Mouse (Mus musculus): ENCODE measurements at regions not wholly inside any gene's neighbourhood (a gene's known extent, or its start where the extent isn't known, plus 50 kb on each side); places are given as distances from the start of the nearest gene placed in this dataset.

GRCm38 (mm10) chr4:62755237-62755900 lies 195.7 kb downstream of the Rgs3 start:
- in situ Hi-C loops (cut with MboI; ENCODE audit: low pct_unique_long_range_greater_than_20kb in 1 of 2, low sequenced_read_pairs in 2 of 2, unreplicated experiment in 1 of 2) = loop anchor here in 1 of 2 experiments (5.0 kb wide), 1 partner anchor 58 kb away; no protein-coding TSS in a partner anchor

DNA sequence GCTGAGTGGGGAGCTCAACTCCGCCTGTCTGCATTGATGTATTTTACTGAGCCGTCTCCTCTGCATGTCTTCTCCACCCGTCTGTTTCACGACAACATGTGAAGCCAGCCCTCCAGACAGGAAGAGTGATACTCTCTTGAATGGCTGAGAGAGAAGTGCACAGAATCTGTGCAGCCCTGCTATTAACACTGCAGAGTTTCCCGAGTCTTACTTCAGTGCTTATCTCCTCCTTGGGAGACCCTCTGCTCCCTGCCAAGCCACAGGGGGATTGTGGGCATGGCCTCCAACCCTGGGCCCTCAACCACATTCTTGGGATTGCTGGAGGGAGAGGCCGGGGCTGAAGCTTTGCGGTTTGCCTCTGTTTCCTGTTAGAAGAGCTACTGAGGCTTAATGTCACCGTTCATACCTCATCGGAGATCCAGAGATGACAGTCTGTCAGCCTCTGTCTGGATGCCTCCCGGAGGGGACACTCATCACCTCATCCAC lies 197.1 kb downstream of the Rgs3 start:
- in situ Hi-C loops (cut with MboI; ENCODE audit: low pct_unique_long_range_greater_than_20kb in 1 of 2, low sequenced_read_pairs in 2 of 2, unreplicated experiment in 1 of 2) = loop anchor here in 1 of 2 experiments (5.0 kb wide), 1 partner anchor 59 kb away; no protein-coding TSS in a partner anchor

- in situ Hi-C loops (cut with MboI; ENCODE audit: low pct_unique_long_range_greater_than_20kb in 1 of 2, low sequenced_read_pairs in 2 of 2, unreplicated experiment in 1 of 2) = loop anchor here in 1 of 2 experiments (10.0 kb wide), 1 partner anchor 206 kb away; the partner anchor contains the start of gene Rgs3
These were observed 201.3 kb downstream of the Rgs3 start for GRCm38 (mm10) chr4:62760748-62761604.

- in situ Hi-C loops (cut with MboI; ENCODE audit: low pct_unique_long_range_greater_than_20kb in 1 of 2, low sequenced_read_pairs in 2 of 2, unreplicated experiment in 1 of 2) = loop anchor here in 1 of 2 experiments (10.0 kb wide), 1 partner anchor 207 kb away; the partner anchor contains the start of gene Rgs3
These were observed 202.0 kb downstream of the Rgs3 start for GRCm38 (mm10) chr4:62761672-62762071.

DNA sequence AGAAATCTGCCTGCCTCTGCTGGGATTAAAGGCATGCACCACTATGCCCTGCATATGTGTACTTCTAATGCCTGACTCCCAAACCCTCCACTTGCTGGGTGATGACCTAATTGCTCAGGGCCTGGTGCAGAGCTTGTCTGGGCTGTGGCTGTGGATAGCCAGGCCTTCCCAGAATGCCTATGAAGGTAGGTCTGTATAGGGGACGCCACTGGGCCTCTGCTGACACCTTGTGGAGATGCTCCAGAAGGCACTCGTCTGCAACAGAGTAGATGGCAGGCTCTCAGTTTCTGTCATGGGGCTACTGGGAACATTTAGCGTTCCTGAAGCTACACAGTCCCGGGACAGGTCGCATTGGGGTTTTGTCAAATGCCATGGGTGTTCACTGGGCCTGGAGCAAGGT lies 201.4 kb upstream of the Zfp618 start:
- in situ Hi-C loops (cut with MboI; ENCODE audit: low pct_unique_long_range_greater_than_20kb in 1 of 2, low sequenced_read_pairs in 2 of 2, unreplicated experiment in 1 of 2) = loop anchor here in 1 of 2 experiments (10.0 kb wide), 1 partner anchor 209 kb away; the partner anchor contains the start of gene Rgs3

DNA sequence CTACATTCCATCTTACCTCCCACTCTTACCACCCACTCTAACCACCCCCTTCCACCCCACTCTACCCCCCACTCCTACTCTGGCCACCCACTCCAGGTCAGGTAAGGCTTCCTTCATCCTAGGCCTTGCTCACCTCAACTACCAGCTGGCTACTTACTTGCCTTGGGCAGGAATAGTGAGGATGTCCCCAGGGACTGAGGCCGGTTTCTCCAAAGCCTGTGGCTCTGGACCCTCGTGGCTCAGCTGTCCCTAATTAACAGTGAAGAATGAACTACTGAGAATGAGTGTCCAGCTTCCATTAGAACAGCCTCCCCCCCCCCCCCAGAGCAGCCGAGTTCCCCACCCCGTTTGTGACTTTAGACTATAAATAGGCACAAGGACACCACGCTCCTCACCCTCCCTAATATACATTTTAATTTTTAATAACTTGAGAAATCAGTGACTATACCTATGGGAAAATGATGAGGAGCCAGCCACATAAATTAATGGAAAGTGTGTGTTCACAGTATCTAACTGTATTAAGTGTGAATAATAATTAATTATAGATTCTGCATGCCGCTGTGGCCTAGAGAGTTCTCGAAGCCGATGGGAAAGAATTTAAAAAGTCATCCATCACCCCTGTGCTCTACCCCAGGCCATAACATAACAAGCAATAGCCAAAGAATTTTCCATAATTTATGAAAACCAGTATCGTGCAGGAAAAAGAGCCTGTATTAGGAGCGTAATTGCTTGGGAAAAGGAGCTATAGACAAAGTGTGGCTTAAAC lies 195.7 kb upstream of the Zfp618 start:
- in situ Hi-C loops (cut with MboI; ENCODE audit: low pct_unique_long_range_greater_than_20kb in 1 of 2, low sequenced_read_pairs in 2 of 2, unreplicated experiment in 1 of 2) = loop anchor here (5.0 to 10.0 kb wide), 2 partner anchors 207 to 215 kb away; partner anchors contain the start of gene Rgs3 (in 1 of the 2)

DNA sequence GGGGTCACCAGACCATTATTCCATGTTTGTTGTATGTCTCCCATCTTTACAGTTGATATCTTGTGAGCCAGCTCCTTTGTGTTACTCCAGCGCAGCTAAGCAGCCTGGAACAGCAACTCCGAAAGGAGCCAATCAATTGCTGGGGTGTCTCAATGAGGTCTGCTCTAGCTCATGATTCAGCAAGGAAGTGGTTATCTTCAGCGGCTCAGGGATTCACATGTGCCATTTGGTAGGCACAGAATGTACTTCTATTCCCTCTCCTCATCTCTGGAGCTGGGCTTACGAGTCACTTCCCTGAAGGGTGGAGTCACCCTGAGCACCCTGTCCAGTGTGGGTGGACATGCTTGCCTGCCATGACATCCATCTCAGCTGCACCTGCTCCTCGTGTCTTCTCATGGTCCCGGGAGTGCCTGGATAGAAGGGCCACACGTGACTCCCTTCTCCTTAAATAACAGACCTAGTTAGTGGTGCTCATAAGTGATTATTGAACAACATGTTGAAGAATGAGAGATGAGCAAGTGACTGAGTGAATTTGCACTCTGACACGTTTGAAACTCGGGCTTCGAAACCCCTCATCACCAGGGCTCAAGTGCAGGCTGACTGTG lies 190.3 kb upstream of the Zfp618 start:
- in situ Hi-C loops (cut with MboI; ENCODE audit: low pct_unique_long_range_greater_than_20kb in 1 of 2, low sequenced_read_pairs in 2 of 2, unreplicated experiment in 1 of 2) = no loop called here

- in situ Hi-C loops (cut with MboI; ENCODE audit: low pct_unique_long_range_greater_than_20kb in 1 of 2, low sequenced_read_pairs in 2 of 2, unreplicated experiment in 1 of 2) = no loop called here
These were observed 188.5 kb upstream of the Zfp618 start for GRCm38 (mm10) chr4:62776881-62777280.

DNA sequence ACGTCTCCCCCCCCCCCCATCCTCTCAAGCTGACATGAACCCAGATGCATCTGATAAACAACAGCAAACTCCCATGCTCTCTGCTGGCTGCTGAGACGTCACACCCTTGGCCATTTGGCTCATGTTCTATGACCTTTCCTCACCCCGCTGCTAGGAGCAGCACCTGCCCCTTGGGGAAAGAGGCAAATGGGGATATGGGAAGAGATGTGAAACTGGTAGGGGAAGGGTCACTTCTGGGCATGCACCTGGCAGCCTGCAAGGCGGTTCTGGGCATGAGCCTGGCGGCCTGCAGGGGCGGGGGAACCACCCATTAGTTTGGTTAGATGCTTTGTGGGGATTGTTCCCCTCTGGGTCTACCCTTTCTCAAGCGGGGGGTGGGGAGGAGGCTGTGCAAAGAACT lies 187.9 kb upstream of the Zfp618 start:
- in situ Hi-C loops (cut with MboI; ENCODE audit: low pct_unique_long_range_greater_than_20kb in 1 of 2, low sequenced_read_pairs in 2 of 2, unreplicated experiment in 1 of 2) = no loop called here

GRCm38 (mm10) chr4:62778621-62779020 lies 186.8 kb upstream of the Zfp618 start:
- in situ Hi-C loops (cut with MboI; ENCODE audit: low pct_unique_long_range_greater_than_20kb in 1 of 2, low sequenced_read_pairs in 2 of 2, unreplicated experiment in 1 of 2) = no loop called here

DNA sequence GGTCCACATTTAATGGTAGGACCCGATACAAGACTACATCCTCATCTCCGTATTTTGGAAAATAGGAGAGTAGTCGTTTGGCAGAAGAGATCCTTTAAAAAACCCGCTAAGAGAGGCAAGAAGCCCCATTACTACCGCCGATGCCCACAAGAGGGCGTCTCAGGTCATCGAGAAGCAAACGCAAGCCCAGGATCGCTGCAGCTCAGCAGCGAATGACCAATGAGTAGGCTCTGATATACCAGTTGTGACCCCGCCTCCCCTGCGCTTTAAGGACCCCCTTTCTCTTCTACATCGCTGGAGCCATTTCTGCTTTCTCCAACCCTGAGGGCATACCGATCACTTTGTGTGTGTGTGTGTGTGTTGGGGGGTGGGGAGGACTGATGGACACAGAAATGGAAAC lies 185.0 kb upstream of the Zfp618 start:
- in situ Hi-C loops (cut with MboI; ENCODE audit: low pct_unique_long_range_greater_than_20kb in 1 of 2, low sequenced_read_pairs in 2 of 2, unreplicated experiment in 1 of 2) = no loop called here

DNA sequence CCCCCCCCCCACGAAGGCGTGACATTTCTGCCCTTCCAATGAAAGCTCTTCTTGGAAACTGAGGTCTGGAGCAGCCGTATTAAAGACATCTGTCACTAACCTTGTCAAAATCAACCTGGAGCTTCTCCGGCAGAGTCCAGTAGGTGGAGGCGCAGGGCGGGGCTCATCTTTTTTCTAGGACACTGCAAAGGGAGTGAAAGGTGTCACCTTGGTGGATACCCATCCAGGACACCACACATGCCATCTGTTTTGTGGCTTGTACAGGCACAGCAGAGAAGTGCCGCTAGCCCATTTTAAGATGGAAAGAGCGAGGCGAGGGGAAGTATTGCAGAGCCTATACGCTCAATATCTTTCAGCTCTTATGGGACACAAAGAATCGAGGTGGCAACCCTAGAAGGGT lies 184.5 kb upstream of the Zfp618 start:
- in situ Hi-C loops (cut with MboI; ENCODE audit: low pct_unique_long_range_greater_than_20kb in 1 of 2, low sequenced_read_pairs in 2 of 2, unreplicated experiment in 1 of 2) = no loop called here

DNA sequence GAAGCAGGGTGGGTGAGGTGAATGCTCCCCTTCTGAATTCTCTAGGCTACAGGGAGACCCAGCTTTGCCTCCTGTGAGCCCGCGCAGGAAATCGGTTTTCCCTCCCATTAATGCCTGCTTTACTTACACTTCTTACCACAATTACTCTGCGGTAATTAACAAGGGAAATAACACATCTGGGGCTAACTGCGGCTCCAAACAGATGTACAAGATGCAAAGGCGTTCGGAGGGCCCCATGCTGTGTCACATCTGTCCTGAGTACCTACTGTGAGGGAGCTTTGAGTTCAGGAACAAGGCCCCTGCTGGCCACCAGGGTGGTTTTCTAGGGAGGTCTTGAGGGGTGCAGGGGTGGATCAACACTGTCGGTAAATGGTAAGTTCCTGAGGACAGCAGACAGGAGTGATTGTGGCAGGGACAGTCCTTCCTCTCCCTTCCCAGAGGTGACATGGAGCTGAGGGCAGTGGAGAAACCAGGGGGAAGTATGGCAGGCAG lies 184.0 kb upstream of the Zfp618 start:
- in situ Hi-C loops (cut with MboI; ENCODE audit: low pct_unique_long_range_greater_than_20kb in 1 of 2, low sequenced_read_pairs in 2 of 2, unreplicated experiment in 1 of 2) = no loop called here

DNA sequence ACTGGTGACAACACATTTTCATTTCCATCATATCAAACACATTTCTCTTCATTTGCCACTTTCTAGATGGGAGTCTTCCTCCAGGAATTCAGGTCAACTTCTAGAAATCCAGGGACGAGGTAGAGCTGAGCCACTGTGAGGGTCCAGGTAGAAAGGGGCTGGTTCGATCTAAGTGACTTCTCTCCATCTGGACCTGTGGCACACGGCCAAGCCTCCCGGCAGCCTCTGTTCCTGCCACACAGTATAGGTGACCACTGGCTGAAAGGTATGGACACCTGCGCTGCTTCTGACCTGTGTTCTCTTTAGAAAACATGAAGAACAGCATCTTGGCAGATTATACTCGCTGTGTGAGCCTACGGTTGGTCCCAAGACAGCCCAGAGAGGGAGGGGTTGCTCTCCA lies 179.7 kb upstream of the Zfp618 start:
- in situ Hi-C loops (cut with MboI; ENCODE audit: low pct_unique_long_range_greater_than_20kb in 1 of 2, low sequenced_read_pairs in 2 of 2, unreplicated experiment in 1 of 2) = no loop called here

- in situ Hi-C loops (cut with MboI; ENCODE audit: low pct_unique_long_range_greater_than_20kb in 1 of 2, low sequenced_read_pairs in 2 of 2, unreplicated experiment in 1 of 2) = no loop called here
These were observed 175.7 kb upstream of the Zfp618 start for GRCm38 (mm10) chr4:62789696-62790095.

- in situ Hi-C loops (cut with MboI; ENCODE audit: low pct_unique_long_range_greater_than_20kb in 1 of 2, low sequenced_read_pairs in 2 of 2, unreplicated experiment in 1 of 2) = no loop called here
These were observed 171.8 kb upstream of the Zfp618 start for GRCm38 (mm10) chr4:62793582-62793981.

DNA sequence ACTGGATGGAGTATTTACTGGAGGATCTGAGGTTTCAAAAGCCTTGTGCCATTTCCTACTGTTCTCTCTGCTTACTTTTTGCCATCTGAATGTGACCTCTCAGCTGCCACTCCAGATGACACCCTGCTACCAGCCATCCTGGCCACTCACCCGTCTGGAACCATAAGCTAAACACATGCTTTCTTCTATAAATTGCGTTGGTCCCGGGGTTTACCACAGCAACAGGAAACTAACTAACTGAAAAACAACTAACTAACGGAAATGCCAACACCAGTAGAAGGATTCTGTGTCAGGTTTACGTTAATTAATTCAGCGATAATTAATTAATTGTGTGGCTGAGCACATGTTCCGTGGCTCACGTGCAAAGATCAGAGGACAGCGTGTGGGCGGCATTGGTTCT lies 169.8 kb upstream of the Zfp618 start:
- in situ Hi-C loops (cut with MboI; ENCODE audit: low pct_unique_long_range_greater_than_20kb in 1 of 2, low sequenced_read_pairs in 2 of 2, unreplicated experiment in 1 of 2) = no loop called here

GRCm38 (mm10) chr4:62799923-62800322 lies 165.4 kb upstream of the Zfp618 start:
- in situ Hi-C loops (cut with MboI; ENCODE audit: low pct_unique_long_range_greater_than_20kb in 1 of 2, low sequenced_read_pairs in 2 of 2, unreplicated experiment in 1 of 2) = no loop called here
